Mouse (Mus musculus) heart, postnatal 0 days (tissue): Measurements from ENCODE around the gene Esrp2. TPM values are rescaled to one million over a fixed set of nuclear protein-coding genes. Genes with fewer than 3 reads are reported as not detected.

Source experiments
- ATAC-seq: fragments of 200-750 bp; cut with Nextera tagmentation; 2 replicates; pipeline ENCODE4 v1.8.0; 2017; ENCODE audit warnings: low read depth, moderate number of reproducible peaks, moderate library complexity; ENCODE audit not compliant: insufficient read depth
- DNase-seq: peaks from one replicate; pipeline ENCODE4 v3.0.0-alpha.2; 2016; ENCODE audit warnings: low spot score
- H3K27ac ChIP-seq: fragments of 300-500 bp; sonication (generic); 2 replicates; pipeline ENCODE4 v1.5.1; 2014; ENCODE audit warnings: low read depth, mild to moderate bottlenecking
- H3K27me3 ChIP-seq: fragments of 300-500 bp; sonication (generic); 2 replicates; pipeline ENCODE4 v1.6.1; 2014; ENCODE audit warnings: low read length, mixed read lengths; ENCODE audit not compliant: control insufficient read depth, insufficient read depth
- H3K36me3 ChIP-seq: fragments of 300-500 bp; sonication (generic); replicated peaks from 2 replicates; pipeline ENCODE4 v1.6.1; 2014; ENCODE audit warnings: low read length, mixed read lengths; ENCODE audit not compliant: control insufficient read depth, insufficient read depth
- H3K4me1 ChIP-seq: fragments of 300-500 bp; sonication (generic); 2 replicates; pipeline ENCODE4 v1.6.1; 2014; ENCODE audit warnings: antibody characterized with exemption; ENCODE audit not compliant: control insufficient read depth, insufficient read depth
- H3K4me2 ChIP-seq: fragments of 300-500 bp; sonication (generic); 2 replicates; pipeline ENCODE4 v1.6.1; 2014; ENCODE audit warnings: low read depth, mild to moderate bottlenecking, low read length, moderate library complexity
- H3K4me3 ChIP-seq: fragments of 300-500 bp; sonication (generic); 2 replicates; pipeline ENCODE4 v1.5.1; 2014; ENCODE audit warnings: low read depth, low read length
- H3K9ac ChIP-seq: fragments of 300-500 bp; sonication (generic); replicated peaks from 2 replicates; pipeline ENCODE4 v1.6.1; 2014; ENCODE audit warnings: low read depth, low read length, mixed read lengths
- H3K9me3 ChIP-seq: fragments of 300-500 bp; sonication (generic); replicated peaks from 2 replicates; pipeline ENCODE4 v1.6.1; 2016; ENCODE audit warnings: low read length; ENCODE audit not compliant: control insufficient read depth
- CTCF ChIP-seq: IDR thresholded peaks from 2 replicates; pipeline ENCODE4 v1.5.1; 2016; ENCODE audit warnings: antibody characterized with exemption, control low read depth, low read depth
- EP300 ChIP-seq: IDR thresholded peaks from 2 replicates; pipeline ENCODE4 v1.6.1; 2016; ENCODE audit warnings: antibody characterized with exemption, low read depth
- WGBS: fragments of 180-500 bp; shearing (Covaris S2); extraction: QIAGEN DNeasy Blood & Tissue Kit; methylation state at CpG from one replicate; pipeline ENCODE4 v1.1.7; 2014; 5-methylcytosine and 5-hydroxymethylcytosine counted together
- polyA plus RNA-seq: library from polyadenylated mRNA; unstranded; fragments of >200 nt; fragmentation: Nextera tagmentation; extraction: Ambion mirVana; gene quantifications from 2 replicates; pipeline ENCODE4 v1.2.1, GENCODE M21; 2015
- total RNA-seq: library from RNA; depleted of rRNA; stranded (reverse); fragments of >200 nt; gene quantifications from 2 replicates; pipeline ENCODE4 v1.2.3, GENCODE M21; 2014; ENCODE audit warnings: low replicate concordance

The Esrp2 gene
- total and polyA plus RNA-seq, 2 experiments from 2014 or later: 0.31 to 10.6 TPM

GRCm38 (mm10) chr8:106137218-106137905 lies 588 bp upstream of the Esrp2 start:
- H3K9me3 ChIP-seq: no peaks in the 10 kb centered on the region
- H3K4me2 ChIP-seq: peak overlapping the region; percentile 76
- 7% methylated on average over 22 of the region's 22 CpGs for WGBS
- no peak for DNase-seq
- TF ChIP-seq EP300 (no peak), CTCF (no peak)
- peak overlapping the region; percentile 50 for H3K9ac ChIP-seq
- H3K27me3 ChIP-seq: peaks cover 24% of the 10 kb centered on the region
- no peaks in the 10 kb centered on the region; the same call in 1 of the 2 replicates for H3K36me3 ChIP-seq
- H3K4me1 ChIP-seq: peaks cover 18% of the 10 kb centered on the region
- ATAC-seq: no peak
- peak overlapping the region; percentile 30 for H3K27ac ChIP-seq
- peak overlapping the region; percentile 67 for H3K4me3 ChIP-seq

GRCm38 (mm10) chr8:106135672-106136071 lies 1.1 kb downstream of the Esrp2 start:
- H3K27ac ChIP-seq: no peak overlapping the region
- DNase-seq (no peak), ATAC-seq (no peak)
- TF ChIP-seq CTCF: no peak
- H3K27me3 ChIP-seq: peaks cover 24% of the 10 kb centered on the region
- peak overlapping the region; percentile 76 for H3K4me2 ChIP-seq
- peak overlapping the region; percentile 67 for H3K4me3 ChIP-seq
- WGBS: 14% methylated on average over 19 of the region's 19 CpGs
- H3K4me1 ChIP-seq: peaks cover 18% of the 10 kb centered on the region
- peaks cover 16% of the 10 kb centered on the region for H3K36me3 ChIP-seq
- H3K9me3 ChIP-seq: no peaks in the 10 kb centered on the region
- no peak overlapping the region for H3K9ac ChIP-seq

- Histone ChIP-seq H3K9me3 (no peaks in the 10 kb centered on the region), H3K27me3 (peaks cover 24% of the 10 kb centered on the region), H3K4me3 (no peak overlapping the region; the same call in 1 of the 2 replicates), H3K36me3 (peaks cover 23% of the 10 kb centered on the region), H3K27ac (no peak overlapping the region), H3K4me2 (no peak overlapping the region), H3K4me1 (peaks cover 18% of the 10 kb centered on the region), H3K9ac (no peak overlapping the region)
- ATAC-seq (no peak), DNase-seq (no peak)
- whole genome bisulfite sequencing: 35% methylated on average over 14 of the region's 14 CpGs
- TF ChIP-seq CTCF: no peak
- TF ChIP-seq EP300: no peak
These were observed 1.8 kb downstream of the Esrp2 start for GRCm38 (mm10) chr8:106134751-106135571.

GRCm38 (mm10) chr8:106133946-106134345 lies 2.8 kb downstream of the Esrp2 start:
- peaks cover 18% of the 10 kb centered on the region for H3K4me1 ChIP-seq
- H3K9me3 ChIP-seq: no peaks in the 10 kb centered on the region
- TF ChIP-seq CTCF: no peak
- peaks cover 33% of the 10 kb centered on the region for H3K36me3 ChIP-seq
- DNase-seq (no peak), ATAC-seq (no peak)
- H3K27me3 ChIP-seq: peaks cover 24% of the 10 kb centered on the region
- H3K4me2 ChIP-seq: no peak overlapping the region
- WGBS: 67% methylated on average over 6 of the region's 6 CpGs
- H3K4me3 ChIP-seq: no peak overlapping the region
- no peak overlapping the region for H3K27ac ChIP-seq
- no peak overlapping the region for H3K9ac ChIP-seq

GRCm38 (mm10) chr8:106133526-106133925 lies 3.2 kb downstream of the Esrp2 start:
- no peak overlapping the region for H3K4me2 ChIP-seq
- H3K4me1 ChIP-seq: peaks cover 18% of the 10 kb centered on the region
- H3K27me3 ChIP-seq: peaks cover 24% of the 10 kb centered on the region
- TF ChIP-seq EP300 (no peak), CTCF (no peak)
- DNase-seq (no peak), ATAC-seq (no peak)
- H3K9me3 ChIP-seq: no peaks in the 10 kb centered on the region
- 65% methylated on average over 13 of the region's 13 CpGs for WGBS
- no peak overlapping the region for H3K9ac ChIP-seq
- peaks cover 38% of the 10 kb centered on the region for H3K36me3 ChIP-seq
- H3K27ac ChIP-seq: no peak overlapping the region
- no peak overlapping the region for H3K4me3 ChIP-seq
